Mouse (Mus musculus) ovary, postnatal 10 days (tissue): ENCODE measurements around the gene Nrxn1.

ENCODE experiments used
- DNase-seq: peaks from one replicate; pipeline ENCODE4 v3.0.0; 2022; ENCODE audit warnings: low spot score

The Nrxn1 gene

GRCm38 (mm10) chr17:91093042-91093080, at the start of gene Nrxn1:
Nrxn1 (minus strand) TSS chr17:91093071.
- no peak for DNase-seq

DNA sequence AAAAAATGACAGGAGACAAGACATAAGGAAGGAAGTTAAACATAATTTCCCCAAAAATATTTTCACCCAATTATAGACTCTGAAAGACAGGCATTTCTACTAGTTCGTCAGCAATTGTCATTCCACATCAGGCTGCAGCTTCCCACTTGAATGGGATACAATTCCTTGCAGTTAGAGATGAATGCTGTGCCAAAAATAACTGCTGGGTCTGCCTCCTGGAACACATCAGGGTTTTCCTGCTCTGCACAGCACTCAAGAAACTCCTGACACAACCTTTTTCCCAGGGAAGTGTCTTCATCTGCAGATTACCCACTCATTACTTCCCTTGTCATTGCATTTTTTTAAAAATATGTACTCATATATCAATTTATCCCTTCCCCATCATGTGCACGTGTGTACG, 44.0 kb upstream of the Nrxn1 start:
- DNase-seq, result no peak

- no peak for DNase-seq
These were observed 20.2 kb upstream of the Nrxn1 start for GRCm38 (mm10) chr17:91112880-91113628.

GRCm38 (mm10) chr17:91112085-91112484, 19.2 kb upstream of the Nrxn1 start:
- DNase-seq, result no peak

- no peak for DNase-seq
These were observed 407 bp upstream of the Nrxn1 start for GRCm38 (mm10) chr17:91093081-91093875.

DNA sequence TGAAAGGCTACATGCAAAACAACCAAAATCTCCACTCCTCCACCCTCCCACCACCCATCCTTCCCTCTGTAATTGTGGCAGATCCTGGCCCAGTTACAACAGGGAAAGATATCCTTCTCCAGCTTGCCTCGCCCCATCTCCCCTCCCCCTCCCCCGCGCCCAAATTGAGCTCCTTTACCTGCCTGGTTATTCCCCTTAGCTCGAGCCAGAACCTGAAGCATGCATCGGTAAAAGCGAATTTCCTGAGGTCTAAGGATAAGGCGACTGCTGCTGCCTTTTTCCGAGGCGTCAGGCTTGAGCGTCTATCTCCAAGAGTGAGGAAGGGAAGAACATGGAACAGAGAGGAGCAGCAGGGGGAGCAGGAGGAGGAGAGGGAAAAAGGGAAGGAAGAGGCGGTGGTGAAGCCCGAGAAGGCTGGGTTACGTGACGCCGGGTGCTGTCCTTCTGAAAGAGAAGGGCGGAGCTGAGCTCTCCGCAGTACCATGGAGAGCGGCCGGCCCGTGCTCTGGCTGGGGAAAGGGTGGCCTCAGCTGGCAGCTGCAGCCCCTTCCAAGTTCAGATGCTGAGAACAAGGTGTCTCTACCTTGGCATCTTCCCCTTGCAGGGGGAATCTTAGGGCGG, 340 bp downstream of the Nrxn1 start:
- DNase-seq, result peak; percentile 13

- no peak for DNase-seq
These were observed 2.2 kb downstream of the Nrxn1 start for GRCm38 (mm10) chr17:91090631-91091030.

DNA sequence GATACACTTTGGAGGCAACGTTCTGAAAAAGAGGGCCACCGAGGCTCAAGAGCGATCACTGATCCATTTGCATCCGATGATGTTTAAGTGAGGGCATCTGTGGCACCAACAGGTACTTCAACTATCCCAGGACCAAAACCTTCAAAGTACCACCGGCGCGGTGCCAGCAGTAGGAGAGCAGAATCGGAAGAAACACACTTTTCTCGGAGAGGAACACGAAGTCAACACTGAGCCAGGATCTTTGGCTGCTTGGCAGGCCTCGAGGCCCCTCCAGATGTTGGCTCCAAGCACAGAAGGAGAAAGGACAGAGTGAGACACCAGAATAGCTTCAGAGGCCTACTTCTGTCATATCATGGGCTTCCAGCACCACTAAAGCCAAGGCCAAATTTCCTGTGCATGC, 3.9 kb downstream of the Nrxn1 start:
- no peak for DNase-seq

DNA sequence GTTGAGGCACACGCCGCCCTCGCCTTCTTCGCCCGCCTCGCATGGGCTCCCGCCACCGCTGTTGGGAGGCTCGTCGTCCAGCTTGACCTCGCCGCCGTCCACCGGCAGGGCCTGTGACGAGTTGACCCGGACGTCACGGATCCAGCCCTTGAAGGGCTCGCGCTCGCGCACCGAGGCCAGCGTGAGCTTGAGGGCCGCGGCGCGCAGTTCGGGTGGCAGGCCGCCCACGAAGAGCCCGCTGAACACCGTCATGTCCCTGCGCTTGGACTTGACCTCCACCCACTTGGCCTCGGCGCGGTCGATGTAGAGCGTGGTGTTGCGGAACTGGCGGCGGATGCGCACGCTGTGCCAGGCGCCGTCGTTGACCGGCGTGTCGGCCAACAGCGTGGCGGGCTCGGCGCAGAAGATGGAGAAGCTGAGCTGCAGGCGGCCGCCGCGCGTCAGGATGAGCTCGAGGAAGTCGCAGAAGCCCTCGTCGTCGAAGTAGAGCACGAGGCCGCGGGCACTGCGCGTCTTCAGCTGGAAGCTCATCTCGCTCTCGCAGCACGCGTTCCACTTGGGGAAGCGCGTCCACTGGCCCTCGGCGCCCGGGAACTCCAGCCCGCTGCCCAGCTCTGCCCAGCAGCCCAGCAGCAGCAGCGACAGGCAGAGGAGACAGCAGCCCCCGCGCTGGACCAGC, 4.7 kb downstream of the Nrxn1 start:
- no peak for DNase-seq

DNA sequence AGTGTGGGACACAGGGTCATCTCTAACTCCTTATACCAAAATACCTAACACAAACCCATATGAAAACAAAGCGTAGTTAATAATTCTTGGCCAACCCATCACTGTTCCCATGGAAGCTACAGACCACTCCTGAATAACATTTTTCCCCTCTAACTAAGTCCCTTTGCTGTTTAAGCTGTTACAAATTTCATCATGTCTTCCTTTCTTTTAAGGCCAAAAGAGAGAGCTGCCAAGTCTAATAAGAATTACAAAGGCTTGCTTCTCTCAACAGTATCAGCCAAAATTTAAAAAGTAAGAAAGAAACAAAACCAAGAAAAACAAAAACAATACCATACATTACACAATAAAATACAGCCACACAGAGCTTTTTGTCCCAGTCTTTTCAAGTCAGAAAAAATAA, 6.5 kb downstream of the Nrxn1 start:
- DNase-seq, result no peak

DNA sequence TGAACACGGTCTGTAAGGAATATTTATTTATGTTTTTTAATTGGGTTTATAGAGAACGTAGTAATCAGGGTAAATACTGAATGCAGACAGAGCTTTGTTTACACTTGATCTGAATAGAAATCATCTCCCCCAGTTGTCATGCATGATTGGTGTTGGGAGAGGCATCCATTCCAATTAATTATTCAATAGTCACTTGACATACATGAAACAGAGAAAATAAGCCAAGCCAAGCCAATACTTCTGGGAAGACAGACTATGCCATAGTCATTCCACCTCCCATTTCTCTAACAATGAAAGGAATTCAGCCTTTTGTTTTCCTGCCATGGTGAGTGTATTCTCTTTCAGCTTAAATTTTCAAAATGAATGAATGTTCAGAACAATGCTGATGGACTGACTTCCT, 7.5 kb downstream of the Nrxn1 start:
- DNase-seq, result no peak

DNA sequence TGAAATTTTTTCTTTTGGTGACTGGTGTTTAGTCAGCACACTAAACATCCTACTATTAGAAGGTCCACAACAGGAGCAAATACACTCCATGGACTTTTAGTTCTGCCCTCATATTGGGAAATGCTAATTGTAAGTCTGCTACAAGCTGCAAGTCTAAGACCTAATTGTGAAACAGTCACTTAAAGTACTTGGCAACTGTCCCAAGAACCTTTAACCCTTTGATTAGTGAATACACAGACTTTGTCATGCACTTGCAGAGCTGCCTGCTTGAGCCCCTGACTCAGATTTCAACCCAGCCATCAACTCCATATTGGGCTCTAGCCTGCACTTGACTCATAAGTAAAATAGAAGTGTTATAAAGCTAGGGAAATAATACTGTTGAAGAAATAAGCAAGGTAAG, 13.8 kb downstream of the Nrxn1 start:
- no peak for DNase-seq

DNA sequence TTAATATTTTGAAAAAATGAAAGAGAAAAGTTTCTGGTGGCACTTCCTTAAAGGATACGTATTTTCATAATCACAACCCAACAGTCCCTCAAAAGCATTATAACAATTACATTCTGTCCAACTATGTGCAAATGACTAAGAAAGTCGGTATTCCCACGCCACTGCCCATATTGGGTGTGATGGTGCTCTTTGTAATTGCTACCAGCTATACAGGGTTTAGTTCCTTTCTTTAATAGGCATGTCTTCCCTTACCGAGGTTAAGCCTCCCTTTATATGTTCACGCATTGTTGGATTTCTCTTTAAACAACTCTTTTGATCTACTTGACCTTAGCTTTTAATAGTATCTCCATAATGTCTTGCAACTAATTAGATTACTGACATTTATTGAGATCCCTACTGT, 18.1 kb downstream of the Nrxn1 start:
- no peak for DNase-seq

DNA sequence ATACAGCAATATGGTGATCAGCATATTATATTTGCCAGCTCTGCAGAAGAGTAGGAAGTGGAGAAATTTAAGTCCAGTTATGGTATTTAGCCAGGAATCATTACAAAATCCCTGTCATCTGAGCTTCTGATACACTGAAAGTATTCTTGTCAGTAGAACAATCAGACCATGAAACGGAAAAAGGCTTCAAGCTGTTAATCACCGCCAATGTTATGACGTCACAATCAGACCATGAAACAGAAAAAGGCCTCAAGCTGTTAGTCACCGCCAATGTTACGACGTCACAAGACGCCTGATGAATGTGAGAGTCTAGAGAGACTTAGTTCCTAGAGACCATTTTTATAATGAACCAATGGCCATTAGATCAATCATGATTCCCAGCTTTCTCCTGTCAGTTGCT, 59.4 kb downstream of the Nrxn1 start:
- DNase-seq, result no peak

- DNase-seq, result no peak
These were observed 67.7 kb downstream of the Nrxn1 start for GRCm38 (mm10) chr17:91025061-91025623.

DNA sequence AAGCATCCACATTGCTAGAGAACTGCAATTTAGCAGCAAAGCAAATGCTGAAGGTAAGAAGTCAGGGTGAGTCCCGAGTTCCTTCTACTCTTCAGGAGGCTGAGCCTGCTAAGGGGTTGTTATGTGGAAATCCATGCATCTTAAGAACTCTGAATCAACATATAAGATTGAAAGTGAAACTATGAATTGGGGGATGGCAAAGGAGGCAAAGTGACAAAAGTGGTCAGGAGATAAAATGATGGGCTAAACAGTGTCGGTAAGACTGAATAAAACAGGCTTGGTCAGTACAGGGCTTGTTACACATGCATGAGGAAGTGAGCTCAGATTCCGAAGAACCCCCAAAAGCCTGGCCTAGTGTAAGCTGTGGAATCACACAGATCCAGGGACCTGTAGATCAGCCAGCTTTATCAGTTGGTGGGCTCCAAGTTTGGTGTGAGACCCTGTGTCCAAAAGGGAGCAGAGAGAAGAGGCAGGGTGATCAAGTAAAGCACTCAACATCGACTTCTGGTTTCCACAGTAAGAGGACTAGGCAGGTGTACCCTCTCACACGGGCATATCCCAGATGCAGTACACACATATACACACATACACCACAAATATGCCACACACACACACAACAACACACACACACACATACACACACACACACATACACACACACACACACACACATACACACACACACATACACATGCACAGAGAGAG, 85.3 kb downstream of the Nrxn1 start:
- no peak for DNase-seq

- no peak for DNase-seq
These were observed 92.5 kb downstream of the Nrxn1 start for GRCm38 (mm10) chr17:91000389-91000788.

DNA sequence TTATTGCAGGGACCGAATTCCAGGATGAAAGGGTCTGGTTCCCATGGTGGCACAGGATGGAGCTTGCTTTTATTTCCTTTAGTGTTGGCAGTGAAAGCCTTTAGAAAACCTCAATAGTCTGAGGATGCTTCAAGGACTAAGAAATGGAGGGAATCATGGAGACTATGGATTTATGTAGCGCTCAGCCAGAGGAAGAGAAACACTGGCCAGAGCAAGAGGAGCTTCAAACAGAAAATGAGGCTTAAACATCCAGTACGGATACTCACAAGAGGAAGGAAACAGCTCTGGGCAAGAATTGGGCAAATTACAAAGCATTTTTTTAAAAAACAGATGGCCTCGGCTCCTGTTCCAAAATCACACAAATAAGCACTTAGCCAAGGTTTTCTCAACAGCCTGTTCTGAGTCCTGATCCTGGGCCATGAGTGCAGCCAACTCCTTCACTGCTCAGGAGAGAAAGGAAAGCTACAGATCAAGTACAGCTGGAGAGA, 93.2 kb downstream of the Nrxn1 start:
- DNase-seq, result no peak

DNA sequence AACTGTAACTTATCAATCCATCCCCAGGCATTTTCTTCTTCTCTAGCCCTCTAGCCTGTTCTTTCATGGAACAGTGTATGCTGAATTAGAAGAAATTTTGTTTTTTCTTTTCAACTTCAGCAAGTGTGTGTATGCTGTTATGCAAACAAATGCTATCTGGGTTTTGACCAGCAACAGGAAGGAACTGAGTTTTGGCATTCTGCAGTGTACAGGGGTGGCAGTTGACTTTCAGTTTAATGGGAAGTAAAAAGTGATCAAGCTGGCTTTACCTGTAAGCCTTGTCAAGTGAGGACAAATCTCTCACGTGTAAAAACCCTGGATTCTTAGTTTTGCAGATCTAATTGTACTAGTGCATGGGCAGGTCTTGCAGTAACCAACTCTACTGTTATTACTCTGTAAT, 95.2 kb downstream of the Nrxn1 start:
- no peak for DNase-seq

GRCm38 (mm10) chr17:90995436-90995835, 97.4 kb downstream of the Nrxn1 start:
- DNase-seq, result no peak

DNA sequence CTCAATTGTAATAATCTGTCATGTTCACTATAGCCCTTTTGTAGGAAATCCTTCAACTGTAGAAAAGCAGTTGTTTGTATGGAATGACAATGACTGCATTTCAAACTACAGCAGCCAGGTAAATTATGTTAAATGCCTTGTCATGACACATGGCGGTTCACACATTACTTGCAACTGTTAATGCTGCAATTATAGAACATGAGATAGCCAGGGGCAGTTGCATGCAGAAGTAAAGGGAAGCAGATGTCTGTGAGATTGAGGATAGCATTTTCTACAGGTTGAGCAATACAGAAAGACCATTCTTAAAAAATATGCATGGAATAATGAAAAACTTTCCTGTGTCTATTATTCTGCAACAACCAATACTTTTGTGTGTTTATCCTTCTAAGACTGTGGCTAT, 98.6 kb downstream of the Nrxn1 start:
- no peak for DNase-seq

GRCm38 (mm10) chr17:90990747-90991146, 102.1 kb downstream of the Nrxn1 start:
- no peak for DNase-seq
